Mouse (Mus musculus) small intestine, adult 2 months (tissue): ENCODE results near the gene Steap3.

Experiments used
- CTCF ChIP-seq: fragments of 200-500 bp; IDR thresholded peaks from 2 replicates; pipeline ENCODE4 v1.5.1; 2012; ENCODE audit warnings: low read depth, mild to moderate bottlenecking, control low read depth, inconsistent platforms, low read length, moderate library complexity, mixed read lengths; ENCODE audit not compliant: insufficient replicate concordance, insufficient read length; ENCODE audit errors: extremely low read depth
- POLR2A ChIP-seq: fragments of 200-500 bp; IDR thresholded peaks from 2 replicates; pipeline ENCODE4 v1.6.1; 2012; ENCODE audit warnings: low read depth, mild to moderate bottlenecking, control low read depth, inconsistent platforms, low read length, moderate library complexity

DNA sequence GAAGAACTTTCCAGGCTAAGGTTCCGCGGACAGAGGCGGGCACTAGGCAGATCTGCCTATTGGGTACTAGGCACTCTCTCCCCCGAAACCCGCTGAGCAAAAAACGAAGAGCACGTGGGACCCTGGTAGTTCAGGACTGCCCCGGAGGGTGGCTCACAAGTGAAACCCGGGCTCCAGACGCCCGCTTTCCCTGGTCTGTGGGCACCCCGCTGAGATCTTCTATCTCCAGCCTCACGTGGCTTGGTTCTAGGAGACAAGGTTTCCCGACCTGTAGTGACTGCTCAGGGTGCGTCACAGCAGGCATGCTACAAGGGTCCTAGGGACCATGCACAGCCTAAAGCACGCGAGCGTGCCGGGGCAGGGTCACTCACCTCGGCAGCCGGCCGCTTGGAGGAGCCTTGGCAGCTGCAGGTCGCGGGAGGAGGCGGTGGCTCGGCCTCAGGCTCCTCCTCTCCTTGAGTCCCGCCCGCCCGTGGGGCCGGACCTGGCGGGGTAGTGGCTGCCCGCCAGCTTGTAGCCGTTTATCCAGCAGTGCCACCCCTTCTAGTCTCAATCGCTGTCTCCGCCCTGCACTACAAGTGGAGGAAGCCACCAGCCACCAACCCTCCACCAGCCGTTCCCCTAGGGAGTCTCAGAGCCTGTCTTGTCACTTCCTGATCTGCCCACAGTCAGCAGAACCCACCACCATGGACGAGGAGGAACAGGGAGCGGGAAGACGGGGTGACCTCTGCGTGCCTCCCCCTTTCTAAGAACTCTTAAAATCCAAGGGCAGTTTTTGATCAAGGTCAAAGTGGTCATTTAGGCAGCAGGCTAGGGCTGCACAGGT lies 7.4 kb downstream of the Steap3 start:
- TF ChIP-seq CTCF (no peak), POLR2A (no peak)
